10 mouse cellular contexts compared by ENCODE assay signal in the genomic region with DNA sequence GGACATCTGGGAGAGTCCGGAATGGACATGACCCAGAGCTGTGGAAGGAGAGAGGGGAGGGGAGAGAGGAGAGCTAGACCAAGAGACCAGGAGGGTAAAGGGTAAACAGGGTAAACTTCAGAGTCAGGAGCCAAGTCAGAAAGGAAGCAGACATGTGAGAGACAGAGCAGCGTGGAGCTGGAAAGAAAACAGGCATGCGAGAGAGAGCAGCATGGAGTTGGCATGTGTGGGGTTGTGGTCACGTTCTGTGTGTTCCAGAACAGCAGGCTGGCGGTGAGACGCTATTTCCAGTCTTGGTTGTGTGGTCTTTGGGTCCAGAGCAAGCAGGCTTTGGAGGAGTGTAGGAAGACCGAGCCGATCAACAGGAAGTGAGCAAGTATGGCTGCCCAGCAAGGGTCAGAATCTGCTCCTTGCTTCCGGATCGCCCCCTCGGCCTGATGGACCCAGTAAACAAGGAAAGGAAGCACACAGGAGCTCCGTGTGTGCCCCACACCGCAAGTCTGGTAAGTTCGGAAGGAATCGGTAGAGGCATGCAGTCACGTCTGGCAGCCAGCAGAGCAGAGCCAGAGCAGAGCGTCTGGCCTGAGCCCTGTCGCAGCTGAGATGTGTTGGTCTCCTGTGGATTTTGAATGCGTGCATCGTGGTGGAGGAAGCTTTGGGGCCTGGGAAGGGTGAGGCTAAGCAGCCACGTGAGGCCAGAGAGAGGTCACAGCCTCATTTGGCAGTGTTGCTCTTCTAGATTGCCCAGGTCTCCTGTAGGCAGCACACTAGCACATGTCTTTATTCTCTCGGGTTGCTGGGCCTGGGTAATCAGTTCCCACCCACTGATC. TPM values are rescaled to one million over a fixed set of nuclear protein-coding genes. Genes with fewer than 3 reads are reported as not detected.
DNase-seq lines count a peak whose midpoint lies in the region; ATAC-seq lines count a peak whose summit lies in the region.
"Had no signal": no experiment of that assay in that cellular context is flagged by ENCODE, and none has a peak within 500 bp of the region (broad histone marks: within the 10 kb centered on the region; RNA-seq: fewer than 3 reads in every experiment).

No protein-coding gene starts in this region.

- no peak overlapping the region for H3K27ac ChIP-seq in lung, embryonic 15.5 days
- peak overlapping the region; percentile 27; the same call in 1 of the 2 replicates for H3K27ac ChIP-seq in kidney, embryonic 16.5 days (ENCODE audit: low read length)
- peak overlapping the region; percentile 39; the same call in 1 of the 2 replicates for H3K27ac ChIP-seq in stomach, embryonic 14.5 days (ENCODE audit: low read length)
- H3K27ac ChIP-seq: macrophage had no signal

- 48% methylated on average over 22 of the region's 22 CpGs for WGBS in lung, embryonic 15.5 days
- WGBS in kidney, embryonic 16.5 days: 48% methylated on average over 22 of the region's 22 CpGs
- WGBS in stomach, embryonic 14.5 days: 58% methylated on average over 22 of the region's 22 CpGs

- H3K4me2 ChIP-seq in lung, embryonic 15.5 days: peak overlapping the region; percentile 18; the same call in 1 of the 2 replicates
- 0 out of 2 replicates have a peak overlapping the region, but pooled peaks have one; percentile 14 for H3K4me2 ChIP-seq in kidney, embryonic 16.5 days (replicated peaks; ENCODE audit: low read depth, low read length)
- no peak overlapping the region for H3K4me2 ChIP-seq in stomach, embryonic 14.5 days (replicated peaks; ENCODE audit: low read depth, low read length)

- H3K9me3 ChIP-seq in lung, embryonic 15.5 days: no peaks in the 10 kb centered on the region
- H3K9me3 ChIP-seq in kidney, embryonic 16.5 days (ENCODE audit: low read length): no peaks in the 10 kb centered on the region
- no peaks in the 10 kb centered on the region for H3K9me3 ChIP-seq in stomach, embryonic 14.5 days (ENCODE audit: control insufficient read depth, low read depth, low read length)

- no peak overlapping the region; the same call in 1 of the 2 replicates for H3K9ac ChIP-seq in lung, embryonic 15.5 days
- H3K9ac ChIP-seq in kidney, embryonic 16.5 days (replicated peaks; ENCODE audit: low read length): 0 out of 2 replicates have a peak overlapping the region, but pooled peaks have one; percentile 42
- 0 out of 2 replicates have a peak overlapping the region, but pooled peaks have one; percentile 18 for H3K9ac ChIP-seq in stomach, embryonic 14.5 days (replicated peaks; ENCODE audit: low read depth, low read length)

- H3K4me3 ChIP-seq in lung, embryonic 15.5 days: no peak overlapping the region
- no peak overlapping the region for H3K4me3 ChIP-seq in kidney, embryonic 16.5 days (ENCODE audit: low read length)
- H3K4me3 ChIP-seq in stomach, embryonic 14.5 days (ENCODE audit: low read depth, low read length): no peak overlapping the region

- H3K27me3 ChIP-seq in lung, embryonic 15.5 days: no peaks in the 10 kb centered on the region
- no peaks in the 10 kb centered on the region for H3K27me3 ChIP-seq in kidney, embryonic 16.5 days (ENCODE audit: insufficient read depth, low read length)
- no peaks in the 10 kb centered on the region for H3K27me3 ChIP-seq in stomach, embryonic 14.5 days (ENCODE audit: control insufficient read depth, insufficient read depth, low read length)

- peaks cover 11% of the 10 kb centered on the region; the same call in 1 of the 2 replicates for H3K4me1 ChIP-seq in lung, embryonic 15.5 days
- peaks cover 23% of the 10 kb centered on the region for H3K4me1 ChIP-seq in kidney, embryonic 16.5 days (ENCODE audit: insufficient read depth, low read length)
- H3K4me1 ChIP-seq in stomach, embryonic 14.5 days (ENCODE audit: control insufficient read depth, insufficient read depth, low read length): peaks cover 8% of the 10 kb centered on the region; the same call in 1 of the 2 replicates

- H3K36me3 ChIP-seq in lung, embryonic 15.5 days: no peaks in the 10 kb centered on the region
- H3K36me3 ChIP-seq in kidney, embryonic 16.5 days (ENCODE audit: insufficient read depth, low read length): no peaks in the 10 kb centered on the region
- H3K36me3 ChIP-seq in stomach, embryonic 14.5 days (ENCODE audit: control insufficient read depth, insufficient read depth, low read length): no peaks in the 10 kb centered on the region

- peak; percentile 44 for DNase-seq in adrenal gland, postnatal 10 days
- no peak for DNase-seq in adrenal gland, adult 18-20 months (ENCODE audit: low spot score in 2 of 2)
- no peak for DNase-seq in lung, postnatal 14 days
- DNase-seq in right cerebral cortex, postnatal 14 days: no peak
- no peak for DNase-seq in ovary, adult 18-20 months (ENCODE audit: low spot score)
- DNase-seq: cerebellum, postnatal 10 days had no signal

- ATAC-seq in lung, embryonic 15.5 days (ENCODE audit: borderline replicate concordance, extremely low read depth, low FRiP score, low TSS enrichment): no peak
- no peak for ATAC-seq in kidney, embryonic 16.5 days (ENCODE audit: low FRiP score, low TSS enrichment)
- no peak for ATAC-seq in stomach, embryonic 14.5 days (ENCODE audit: insufficient number of reproducible peaks, insufficient read depth, low FRiP score, low read depth)

RNA-seq across cellular contexts. Expression of gene Ndufa6, which starts 4.5 kb away (rescaled TPM):
- total RNA-seq in adrenal gland, postnatal 10 days (2021): 100 to 1,000 TPM; 629 to 669 TPM
- total RNA-seq in adrenal gland, adult 18-20 months (2021): 100 to 1,000 TPM; 512 to 543 TPM
- polyA plus RNA-seq in lung, embryonic 15.5 days (2015; fragmentation: Nextera tagmentation; extraction: Ambion mirVana): 276 and 282 TPM in 2 replicates
- 415 and 434 TPM in 2 replicates for polyA plus RNA-seq in kidney, embryonic 16.5 days (2015; fragmentation: Nextera tagmentation; extraction: Ambion mirVana)
- polyA plus RNA-seq in stomach, embryonic 14.5 days (2014; fragmentation: Nextera tagmentation; extraction: Ambion mirVana): 393 and 403 TPM in 2 replicates

RNA-seq across cellular contexts. Expression of gene Smdt1, which starts 19.9 kb away (rescaled TPM):
- total RNA-seq in adrenal gland, postnatal 10 days (2021): 100 to 1,000 TPM; 159 to 168 TPM
- total RNA-seq in adrenal gland, adult 18-20 months (2021): 100 to 1,000 TPM; 173 to 178 TPM
- polyA plus RNA-seq in lung, embryonic 15.5 days (2015; fragmentation: Nextera tagmentation; extraction: Ambion mirVana): 235 and 254 TPM in 2 replicates
- 319 and 325 TPM in 2 replicates for polyA plus RNA-seq in kidney, embryonic 16.5 days (2015; fragmentation: Nextera tagmentation; extraction: Ambion mirVana)
- 251 and 266 TPM in 2 replicates for polyA plus RNA-seq in stomach, embryonic 14.5 days (2014; fragmentation: Nextera tagmentation; extraction: Ambion mirVana)

RNA-seq across cellular contexts. Expression of gene Pheta2, which starts 19.9 kb away (rescaled TPM):
- total RNA-seq in adrenal gland, postnatal 10 days (2021): 1 to 10 TPM; 3.5 to 3.7 TPM
- total RNA-seq in adrenal gland, adult 18-20 months (2021): 1 to 10 TPM in 1 of 2 experiments, under 1 TPM in 1; 0.46 to 1.1 TPM
- polyA plus RNA-seq in lung, embryonic 15.5 days (2015; fragmentation: Nextera tagmentation; extraction: Ambion mirVana): 15.4 and 16.4 TPM in 2 replicates
- 10.4 and 12.5 TPM in 2 replicates for polyA plus RNA-seq in kidney, embryonic 16.5 days (2015; fragmentation: Nextera tagmentation; extraction: Ambion mirVana)
- 15.2 and 16.1 TPM in 2 replicates for polyA plus RNA-seq in stomach, embryonic 14.5 days (2014; fragmentation: Nextera tagmentation; extraction: Ambion mirVana)

RNA-seq across cellular contexts. Expression of gene Naga, which starts 19.9 kb away (rescaled TPM):
- total RNA-seq in adrenal gland, postnatal 10 days (2021): 10 to 100 TPM; 57.0 to 62.5 TPM
- total RNA-seq in adrenal gland, adult 18-20 months (2021): 10 to 100 TPM; 46.1 to 67.0 TPM
- 47.0 and 52.3 TPM in 2 replicates for polyA plus RNA-seq in lung, embryonic 15.5 days (2015; fragmentation: Nextera tagmentation; extraction: Ambion mirVana)
- polyA plus RNA-seq in kidney, embryonic 16.5 days (2015; fragmentation: Nextera tagmentation; extraction: Ambion mirVana): 81.9 and 87.4 TPM in 2 replicates
- 68.6 and 72.4 TPM in 2 replicates for polyA plus RNA-seq in stomach, embryonic 14.5 days (2014; fragmentation: Nextera tagmentation; extraction: Ambion mirVana)

RNA-seq across cellular contexts. Expression of gene Cyp2d22, which starts 21.4 kb away (rescaled TPM):
- total RNA-seq in adrenal gland, postnatal 10 days (2021): 10 to 100 TPM; 32.2 to 35.4 TPM
- total RNA-seq in adrenal gland, adult 18-20 months (2021): 10 to 100 TPM; 47.7 to 48.8 TPM
- polyA plus RNA-seq in lung, embryonic 15.5 days (2015; fragmentation: Nextera tagmentation; extraction: Ambion mirVana): 6.7 and 9.6 TPM in 2 replicates
- polyA plus RNA-seq in kidney, embryonic 16.5 days (2015; fragmentation: Nextera tagmentation; extraction: Ambion mirVana): 18.2 and 21.1 TPM in 2 replicates
- polyA plus RNA-seq in stomach, embryonic 14.5 days (2014; fragmentation: Nextera tagmentation; extraction: Ambion mirVana): 5.9 and 10.4 TPM in 2 replicates
- polyA plus RNA-seq: macrophage had no signal
